Mouse (Mus musculus): ENCODE data around the gene Aip.

DNA sequence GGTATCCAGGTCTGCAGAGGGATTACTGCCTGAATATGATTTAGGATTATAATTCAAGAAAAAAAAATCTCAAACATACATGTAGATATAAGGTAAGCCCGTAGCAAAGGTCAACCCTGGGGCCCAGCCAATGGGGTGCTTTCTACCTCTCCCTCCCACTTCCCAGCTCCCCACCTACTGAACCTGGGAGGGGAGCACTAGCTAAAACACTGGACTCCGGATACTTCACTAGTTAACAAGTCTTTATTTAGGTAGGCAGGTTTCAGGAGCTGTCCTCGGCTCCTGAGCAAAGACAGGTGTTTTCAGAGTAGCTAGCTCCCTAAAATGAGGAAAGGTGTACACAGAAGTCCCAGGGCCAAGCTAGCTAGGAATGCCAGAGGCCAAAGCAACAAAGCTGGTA, 38.4 kb upstream of the Aip start:
- TF ChIP-seq CTCF (IDR thresholded peaks at IDR 0.05): no peak
- TF ChIP-seq EP300 (IDR thresholded peaks at IDR 0.05): no peak
